Mouse (Mus musculus): ENCODE results near the gene Scn1a. TPM values are rescaled to one million over a fixed set of nuclear protein-coding genes. Genes with fewer than 3 reads are reported as not detected.

Scn1a gene
- total and polyA plus RNA-seq, 3 experiments, result 0.05 TPM; not detected in 2

GRCm38 (mm10) chr2:66408899-66409739 is 31.5 kb downstream of the Scn1a start:
- DNase-seq (ENCODE audit: extremely low read depth), result no peak
- TF ChIP-seq RAD21 (IDR thresholded peaks at IDR 0.05; ENCODE audit: low read depth, low read length) (no peak), ETS1 (conservative IDR thresholded peaks at IDR 0.05; ENCODE audit: low read depth, low read length) (no peak), TBP (conservative IDR thresholded peaks at IDR 0.05; ENCODE audit: low read depth, low read length) (no peak), EP300 (IDR thresholded peaks at IDR 0.05; ENCODE audit: low read length) (no peak), USF2 (conservative IDR thresholded peaks at IDR 0.05; ENCODE audit: low read depth, low read length) (no peak), KAT2A (IDR thresholded peaks at IDR 0.05; ENCODE audit: insufficient replicate concordance, low read length) (no peak), JUND (conservative IDR thresholded peaks at IDR 0.05; ENCODE audit: low read depth, low read length) (no peak), NELFE (IDR thresholded peaks at IDR 0.05; ENCODE audit: low read depth, low read length) (no peak), TCF12 (IDR thresholded peaks at IDR 0.05; ENCODE audit: low read depth, low read length) (no peak), MYC (IDR thresholded peaks at IDR 0.05; ENCODE audit: low read depth, low read length) (no peak), IRF4 (IDR thresholded peaks at IDR 0.05; ENCODE audit: low read depth, low read length) (no peak), CTCF (conservative IDR thresholded peaks at IDR 0.05 in 1 of 2, IDR thresholded peaks at IDR 0.05 in 1 of 2; ENCODE audit: low read depth in 2 of 2, low read length in 2 of 2) (no peak)
- Histone ChIP-seq H3K4me3 (replicated peaks in 1 of 3; ENCODE audit: low read depth in 2 of 3, low read length in 2 of 3, poor library complexity in 1 of 3) (peak overlapping the region in 1 of 3 experiments; percentile 43), H3K9ac (ENCODE audit: insufficient read depth, low read depth) (no peak overlapping the region), H3K4me2 (ENCODE audit: insufficient read depth, low read depth, poor library complexity, severe bottlenecking) (0 out of 2 replicates have a peak overlapping the region, but pooled peaks have one; percentile 15), H3K9me3 (replicated peaks; ENCODE audit: low read length) (peaks cover 28% of the 10 kb centered on the region), H3K27ac (ENCODE audit: insufficient read depth, low read depth) (no peak overlapping the region), H3K79me2 (replicated peaks; ENCODE audit: control insufficient read depth, extremely low read depth, insufficient read depth, poor library complexity, severe bottlenecking) (no peaks in the 10 kb centered on the region), H3K4me1 (ENCODE audit: control insufficient read depth in 1 of 2, insufficient read depth in 2 of 2) (no peaks in the 10 kb centered on the region; a peak in 1 of 4 replicates), H3K36me3 (replicated peaks in 1 of 2; ENCODE audit: control insufficient read depth in 1 of 2, insufficient read depth in 1 of 2, low read length in 1 of 2) (no peaks in the 10 kb centered on the region), H3K27me3 (replicated peaks) (no peaks in the 10 kb centered on the region)
- dilution Hi-C loops (cut with MboI; ENCODE audit: extremely low pct_ligation_motif_present, extremely low pct_unique_long_range_greater_than_20kb, low sequenced_read_pairs) (no loop called here), in situ Hi-C loops (cut with MboI; ENCODE audit: low pct_ligation_motif_present, low pct_unique_long_range_greater_than_20kb, low sequenced_read_pairs) (no loop called here)

GRCm38 (mm10) chr2:66408456-66408855 is 32.2 kb downstream of the Scn1a start:
- in situ Hi-C loops (cut with MboI; ENCODE audit: low pct_ligation_motif_present, low pct_unique_long_range_greater_than_20kb, low sequenced_read_pairs), result no loop called here
- TF ChIP-seq USF2 (conservative IDR thresholded peaks at IDR 0.05; ENCODE audit: low read depth, low read length) (no peak), ZC3H11A (IDR thresholded peaks at IDR 0.05; ENCODE audit: low read depth, low read length) (no peak), HCFC1 (IDR thresholded peaks at IDR 0.05; ENCODE audit: low read depth, low read length) (no peak), TCF12 (IDR thresholded peaks at IDR 0.05; ENCODE audit: low read depth, low read length) (no peak), SMC3 (IDR thresholded peaks at IDR 0.05; ENCODE audit: low read depth, low read length) (no peak), SIN3A (IDR thresholded peaks at IDR 0.05; ENCODE audit: low read length) (no peak), ETS1 (conservative IDR thresholded peaks at IDR 0.05; ENCODE audit: low read depth, low read length) (no peak), MEF2A (IDR thresholded peaks at IDR 0.05; ENCODE audit: borderline replicate concordance, low read depth, low read length) (no peak), MAZ (IDR thresholded peaks at IDR 0.05; ENCODE audit: low read depth, low read length) (no peak), CTCF (conservative IDR thresholded peaks at IDR 0.05 in 1 of 2, IDR thresholded peaks at IDR 0.05 in 1 of 2; ENCODE audit: low read depth in 2 of 2, low read length in 2 of 2) (no peak), ZNF384 (IDR thresholded peaks at IDR 0.05; ENCODE audit: low read depth, low read length) (no peak), EP300 (IDR thresholded peaks at IDR 0.05; ENCODE audit: low read length) (no peak), BHLHE40 (IDR thresholded peaks at IDR 0.05; ENCODE audit: low read depth, low read length) (no peak), MAFK (IDR thresholded peaks at IDR 0.05; ENCODE audit: insufficient replicate concordance, low read length) (no peak), NRF1 (IDR thresholded peaks at IDR 0.05; ENCODE audit: low read depth, low read length) (no peak), MYC (IDR thresholded peaks at IDR 0.05; ENCODE audit: low read depth, low read length) (no peak), IRF4 (IDR thresholded peaks at IDR 0.05; ENCODE audit: low read depth, low read length) (no peak), POLR2A (IDR thresholded peaks at IDR 0.05; ENCODE audit: low read depth, low read length) (no peak), GABPA (IDR thresholded peaks at IDR 0.05; ENCODE audit: insufficient replicate concordance, low read depth, low read length) (no peak)
- no peak overlapping the region for H3K4me2 ChIP-seq (ENCODE audit: insufficient read depth, low read depth, poor library complexity, severe bottlenecking)

More at GRCm38 (mm10) chr2:66408456-66408855, 32.2 kb downstream of the Scn1a start:
- no peaks in the 10 kb centered on the region; a peak in 1 of 4 replicates for H3K4me1 ChIP-seq (ENCODE audit: control insufficient read depth in 1 of 2, insufficient read depth in 2 of 2)
- H3K79me2 ChIP-seq (replicated peaks; ENCODE audit: control insufficient read depth, extremely low read depth, insufficient read depth, poor library complexity, severe bottlenecking), result no peaks in the 10 kb centered on the region
- no peak for DNase-seq (ENCODE audit: extremely low read depth)
- no peaks in the 10 kb centered on the region for H3K27me3 ChIP-seq (replicated peaks)
- dilution Hi-C loops (cut with MboI; ENCODE audit: extremely low pct_ligation_motif_present, extremely low pct_unique_long_range_greater_than_20kb, low sequenced_read_pairs), result no loop called here
- H3K36me3 ChIP-seq (replicated peaks in 1 of 2; ENCODE audit: control insufficient read depth in 1 of 2, insufficient read depth in 1 of 2, low read length in 1 of 2), result no peaks in the 10 kb centered on the region
- no peak overlapping the region for H3K4me3 ChIP-seq (replicated peaks in 1 of 3; ENCODE audit: low read depth in 2 of 3, low read length in 2 of 3, poor library complexity in 1 of 3)
- no peak overlapping the region for H3K9ac ChIP-seq (ENCODE audit: insufficient read depth, low read depth)
- H3K27ac ChIP-seq (ENCODE audit: insufficient read depth, low read depth), result no peak overlapping the region
- peaks cover 28% of the 10 kb centered on the region for H3K9me3 ChIP-seq (replicated peaks; ENCODE audit: low read length)
